Mouse (Mus musculus): ENCODE measurements around the gene Ang2. TPM values are rescaled to one million over a fixed set of nuclear protein-coding genes. Genes with fewer than 3 reads are reported as not detected.

Gene Ang2
- total and polyA plus RNA-seq, 3 experiments: not detected

DNA sequence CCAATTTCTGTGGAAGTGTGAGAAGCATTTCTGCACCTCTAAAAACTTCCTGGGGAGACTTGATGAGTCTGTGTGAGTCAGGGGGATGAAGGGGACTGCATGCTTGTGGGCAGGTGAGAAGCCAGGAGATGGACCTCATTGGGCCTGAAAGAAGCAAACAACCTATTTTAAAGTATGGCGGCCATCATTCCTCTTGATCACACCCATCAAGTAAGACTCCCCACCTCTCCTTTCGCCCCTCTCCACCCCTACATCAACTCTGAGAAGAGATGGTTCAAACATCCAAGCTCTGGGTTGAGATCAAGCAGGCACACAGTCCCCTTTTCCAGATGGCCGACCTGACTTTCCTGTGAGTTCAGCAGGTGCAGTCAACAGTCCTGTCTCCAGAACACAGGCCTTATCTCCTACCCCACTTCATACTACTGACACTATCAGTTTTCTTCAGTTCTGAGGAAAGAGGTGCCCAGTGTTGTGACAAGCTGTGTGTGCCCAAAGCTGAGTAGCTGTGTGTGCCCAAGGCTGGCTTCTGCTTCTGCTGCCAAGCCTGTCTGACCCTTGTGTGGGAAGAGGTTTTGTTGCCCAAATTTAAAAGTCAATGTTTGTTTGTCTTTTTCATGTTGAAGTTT, 48.6 kb downstream of the Ang2 start:
- Histone ChIP-seq H3K79me2 (replicated peaks; ENCODE audit: control insufficient read depth, extremely low read depth, insufficient read depth, poor library complexity, severe bottlenecking) (no peaks in the 10 kb centered on the region), H3K27me3 (replicated peaks) (no peaks in the 10 kb centered on the region), H3K4me1 (ENCODE audit: control insufficient read depth in 1 of 2, insufficient read depth in 2 of 2) (peaks cover 3 to 14% of the 10 kb centered on the region in 2 experiments; a peak in 3 of 4 replicates), H3K4me2 (ENCODE audit: insufficient read depth, low read depth, poor library complexity, severe bottlenecking) (no peak overlapping the region), H3K27ac (ENCODE audit: insufficient read depth, low read depth) (no peak overlapping the region), H3K9me3 (replicated peaks; ENCODE audit: low read length) (no peaks in the 10 kb centered on the region), H3K9ac (ENCODE audit: insufficient read depth, low read depth) (no peak overlapping the region), H3K36me3 (replicated peaks in 1 of 2; ENCODE audit: control insufficient read depth in 1 of 2, insufficient read depth in 1 of 2, low read length in 1 of 2) (no peaks in the 10 kb centered on the region), H3K4me3 (replicated peaks in 1 of 3; ENCODE audit: low read depth in 2 of 3, low read length in 2 of 3, poor library complexity in 1 of 3) (no peak overlapping the region)
- TF ChIP-seq TBP (conservative IDR thresholded peaks at IDR 0.05; ENCODE audit: low read depth, low read length) (no peak), E2F4 (IDR thresholded peaks at IDR 0.05; ENCODE audit: insufficient replicate concordance, low read depth, low read length) (no peak), MYC (IDR thresholded peaks at IDR 0.05; ENCODE audit: low read depth, low read length) (no peak), POLR2A (IDR thresholded peaks at IDR 0.05; ENCODE audit: low read depth, low read length) (no peak), PAX5 (IDR thresholded peaks at IDR 0.05; ENCODE audit: low read length) (no peak), ZC3H11A (IDR thresholded peaks at IDR 0.05; ENCODE audit: low read depth, low read length) (no peak), MEF2A (IDR thresholded peaks at IDR 0.05; ENCODE audit: borderline replicate concordance, low read depth, low read length) (no peak), ELF1 (IDR thresholded peaks at IDR 0.05; ENCODE audit: low read depth, low read length) (no peak), CHD2 (IDR thresholded peaks at IDR 0.05; ENCODE audit: low read length) (no peak), CTCF (conservative IDR thresholded peaks at IDR 0.05 in 1 of 2, IDR thresholded peaks at IDR 0.05 in 1 of 2; ENCODE audit: low read depth in 2 of 2, low read length in 2 of 2) (no peak), ZKSCAN1 (IDR thresholded peaks at IDR 0.05; ENCODE audit: borderline replicate concordance, low read depth, low read length) (no peak), SIN3A (IDR thresholded peaks at IDR 0.05; ENCODE audit: low read length) (no peak), RAD21 (IDR thresholded peaks at IDR 0.05; ENCODE audit: low read depth, low read length) (no peak)
- in situ Hi-C loops (cut with MboI; ENCODE audit: low pct_ligation_motif_present, low pct_unique_long_range_greater_than_20kb, low sequenced_read_pairs): no loop called here
- DNase-seq (ENCODE audit: extremely low read depth): no peak
- dilution Hi-C loops (cut with MboI; ENCODE audit: extremely low pct_ligation_motif_present, extremely low pct_unique_long_range_greater_than_20kb, low sequenced_read_pairs): no loop called here

- in situ Hi-C loops (cut with MboI; ENCODE audit: low pct_ligation_motif_present, low pct_unique_long_range_greater_than_20kb, low sequenced_read_pairs) (no loop called here), dilution Hi-C loops (cut with MboI; ENCODE audit: extremely low pct_ligation_motif_present, extremely low pct_unique_long_range_greater_than_20kb, low sequenced_read_pairs) (no loop called here)
- DNase-seq (ENCODE audit: extremely low read depth): no peak
- Histone ChIP-seq H3K4me3 (replicated peaks in 1 of 3; ENCODE audit: low read depth in 2 of 3, low read length in 2 of 3, poor library complexity in 1 of 3) (no peak overlapping the region), H3K27ac (ENCODE audit: insufficient read depth, low read depth) (no peak overlapping the region), H3K79me2 (replicated peaks; ENCODE audit: control insufficient read depth, extremely low read depth, insufficient read depth, poor library complexity, severe bottlenecking) (no peaks in the 10 kb centered on the region), H3K4me1 (ENCODE audit: control insufficient read depth in 1 of 2, insufficient read depth in 2 of 2) (peaks cover 2 to 11% of the 10 kb centered on the region in 2 experiments; a peak in 3 of 4 replicates), H3K9me3 (replicated peaks; ENCODE audit: low read length) (no peaks in the 10 kb centered on the region), H3K4me2 (ENCODE audit: insufficient read depth, low read depth, poor library complexity, severe bottlenecking) (no peak overlapping the region), H3K9ac (ENCODE audit: insufficient read depth, low read depth) (no peak overlapping the region), H3K27me3 (replicated peaks) (no peaks in the 10 kb centered on the region), H3K36me3 (replicated peaks in 1 of 2; ENCODE audit: control insufficient read depth in 1 of 2, insufficient read depth in 1 of 2, low read length in 1 of 2) (no peaks in the 10 kb centered on the region)
- no peak for TF ChIP-seq POLR2A (IDR thresholded peaks at IDR 0.05; ENCODE audit: low read depth, low read length)
- no peak for TF ChIP-seq EP300 (IDR thresholded peaks at IDR 0.05; ENCODE audit: low read length)
- no peak for TF ChIP-seq RCOR1 (conservative IDR thresholded peaks at IDR 0.05; ENCODE audit: low read depth, low read length)
- TF ChIP-seq KAT2A (IDR thresholded peaks at IDR 0.05; ENCODE audit: insufficient replicate concordance, low read length): no peak
- no peak for TF ChIP-seq POLR2AphosphoS2 (IDR thresholded peaks at IDR 0.05; ENCODE audit: low read depth, low read length)
- no peak for TF ChIP-seq ELF1 (IDR thresholded peaks at IDR 0.05; ENCODE audit: low read depth, low read length)
- TF ChIP-seq RAD21 (IDR thresholded peaks at IDR 0.05; ENCODE audit: low read depth, low read length): no peak
- no peak for TF ChIP-seq PAX5 (IDR thresholded peaks at IDR 0.05; ENCODE audit: low read length)
- no peak for TF ChIP-seq JUN (IDR thresholded peaks at IDR 0.05; ENCODE audit: insufficient read depth, low read depth, low read length)
- TF ChIP-seq MAFK (IDR thresholded peaks at IDR 0.05; ENCODE audit: insufficient replicate concordance, low read length): no peak
- no peak for TF ChIP-seq HCFC1 (IDR thresholded peaks at IDR 0.05; ENCODE audit: low read depth, low read length)
- TF ChIP-seq MEF2A (IDR thresholded peaks at IDR 0.05; ENCODE audit: borderline replicate concordance, low read depth, low read length): no peak
- no peak for TF ChIP-seq JUND (conservative IDR thresholded peaks at IDR 0.05; ENCODE audit: low read depth, low read length)
- TF ChIP-seq SMC3 (IDR thresholded peaks at IDR 0.05; ENCODE audit: low read depth, low read length): no peak
- TF ChIP-seq ZMIZ1 (IDR thresholded peaks at IDR 0.05; ENCODE audit: low read depth, low read length): no peak
- TF ChIP-seq UBTF (IDR thresholded peaks at IDR 0.05; ENCODE audit: low read depth, low read length): no peak
- no peak for TF ChIP-seq MYC (IDR thresholded peaks at IDR 0.05; ENCODE audit: low read depth, low read length)
- TF ChIP-seq TCF12 (IDR thresholded peaks at IDR 0.05; ENCODE audit: low read depth, low read length): no peak
- TF ChIP-seq MAX (IDR thresholded peaks at IDR 0.05; ENCODE audit: low read length): no peak
Observed at GRCm38 (mm10) chr14:51149164-51149563, 49.8 kb downstream of the Ang2 start.
